Mouse (Mus musculus): ENCODE measurements at regions not wholly inside any gene's neighbourhood (a gene's known extent, or its start where the extent isn't known, plus 50 kb on each side); places are given as distances from the start of the nearest gene placed in this dataset.

DNA sequence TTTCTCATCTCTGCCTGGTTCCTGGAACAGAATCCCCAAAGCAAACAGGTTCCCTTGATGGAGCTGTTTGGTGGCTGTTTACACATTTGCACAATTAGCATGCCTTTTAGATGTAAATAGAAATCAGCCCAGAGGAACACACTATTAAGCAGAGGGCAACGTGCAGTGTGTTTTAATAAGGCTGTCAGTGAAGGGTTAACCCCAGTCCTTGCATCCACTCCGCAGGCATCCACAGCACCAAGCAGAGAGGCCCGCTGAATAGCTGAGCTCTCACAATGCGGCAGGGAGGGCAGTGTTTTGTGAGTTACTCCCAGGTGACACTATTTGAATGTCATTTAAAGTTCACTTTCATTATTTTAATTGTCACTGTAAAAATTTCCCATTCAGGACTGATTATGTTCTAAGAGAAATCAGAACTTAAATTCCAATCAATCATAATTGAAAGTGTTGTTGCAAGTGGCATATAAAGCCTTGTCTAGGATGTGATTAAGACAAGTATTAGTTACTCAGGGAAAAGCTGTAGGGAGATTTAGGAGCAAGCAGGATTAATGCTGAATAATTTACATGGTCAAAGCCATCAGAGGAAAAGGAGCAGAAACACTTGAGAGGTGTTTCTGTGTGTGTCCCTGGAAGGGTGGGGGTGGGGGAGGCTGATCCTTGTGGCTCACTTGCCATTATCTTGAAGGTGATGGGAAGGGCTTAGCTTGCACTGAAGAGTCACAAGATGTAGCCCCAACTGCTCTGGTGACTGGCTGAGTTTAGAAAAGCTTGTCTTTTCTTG is 528.1 kb downstream of the Gm9195 start:
- Histone ChIP-seq H3K27ac (no peak overlapping the region), H3K9me3 (replicated peaks; ENCODE audit: low read length) (no peaks in the 10 kb centered on the region), H3K4me2 (ENCODE audit: low read length) (no peak overlapping the region), H3K4me3 (replicated peaks; ENCODE audit: low read depth, low read length) (no peak overlapping the region), H3K27me3 (ENCODE audit: insufficient read depth, low read length) (no peaks in the 10 kb centered on the region), H3K36me3 (ENCODE audit: insufficient read depth, low read length) (no peaks in the 10 kb centered on the region), H3K4me1 (replicated peaks; ENCODE audit: insufficient read depth, low read length) (no peaks in the 10 kb centered on the region), H3K9ac (ENCODE audit: low read depth, low read length) (no peak overlapping the region)
- ATAC-seq (replicated peaks; ENCODE audit: low FRiP score, low read depth) (no peak), DNase-seq (ENCODE audit: low spot score) (no peak)
- WGBS: 10% methylated on average over 4 of the region's 4 CpGs
- TF ChIP-seq CTCF (IDR thresholded peaks at IDR 0.05; ENCODE audit: low read depth): no peak

DNA sequence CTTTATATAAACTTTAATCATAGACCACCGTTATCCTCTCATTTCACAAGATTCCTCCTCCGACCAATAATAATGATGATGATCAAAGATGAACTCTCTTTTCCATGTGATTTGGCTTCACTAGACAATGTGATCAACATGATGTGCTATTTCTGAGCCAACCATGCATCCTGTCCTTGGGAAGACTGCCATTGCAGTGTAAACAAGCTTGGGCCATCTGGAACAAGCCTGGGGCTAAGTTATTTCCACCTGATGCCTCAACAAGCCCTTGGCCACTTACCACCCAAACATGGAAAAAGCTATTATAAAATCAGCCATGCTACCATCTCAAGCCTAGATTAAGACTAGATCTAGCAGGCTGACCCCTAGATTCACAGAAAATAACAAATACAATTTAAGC is 542.9 kb downstream of the Gm9195 start:
- TF ChIP-seq CTCF (IDR thresholded peaks at IDR 0.05; ENCODE audit: low read depth): no peak
- WGBS: 89% methylated on average over 2 of the region's 2 CpGs

DNA sequence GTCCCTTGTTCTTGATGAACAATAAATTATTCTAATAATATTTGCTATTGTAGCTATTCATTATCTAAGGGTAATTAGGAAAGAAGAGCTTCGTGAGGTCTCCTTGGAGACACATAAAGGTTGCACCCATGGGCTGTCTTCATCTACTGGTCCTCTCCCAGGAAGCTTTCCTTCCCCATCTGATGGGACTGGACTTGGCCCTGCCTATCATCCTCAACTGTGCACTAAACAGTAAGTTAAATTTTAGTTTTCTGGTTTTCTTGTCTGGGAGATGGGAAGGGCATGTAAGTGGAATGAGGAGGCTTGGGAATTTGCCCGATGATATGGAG is 554.5 kb downstream of the Gm9195 start:
- TF ChIP-seq CTCF (IDR thresholded peaks at IDR 0.05; ENCODE audit: low read depth): no peak
- Histone ChIP-seq H3K4me3 (replicated peaks; ENCODE audit: low read depth, low read length) (no peak overlapping the region), H3K27ac (no peak overlapping the region), H3K4me2 (ENCODE audit: low read length) (no peak overlapping the region), H3K9me3 (replicated peaks; ENCODE audit: low read length) (no peaks in the 10 kb centered on the region), H3K9ac (ENCODE audit: low read depth, low read length) (no peak overlapping the region), H3K36me3 (ENCODE audit: insufficient read depth, low read length) (no peaks in the 10 kb centered on the region), H3K27me3 (ENCODE audit: insufficient read depth, low read length) (no peaks in the 10 kb centered on the region), H3K4me1 (replicated peaks; ENCODE audit: insufficient read depth, low read length) (no peaks in the 10 kb centered on the region)
- ATAC-seq (replicated peaks; ENCODE audit: low FRiP score, low read depth) (no peak), DNase-seq (ENCODE audit: low spot score) (no peak)
- 80% methylated on average over 2 of the region's 2 CpGs for WGBS

More for the DNA sequence above, 542.9 kb downstream of the Gm9195 start:
- no peak overlapping the region for H3K4me3 ChIP-seq (replicated peaks; ENCODE audit: low read depth, low read length)
- H3K27ac ChIP-seq: no peak overlapping the region
- no peak overlapping the region for H3K4me2 ChIP-seq (ENCODE audit: low read length)
- ATAC-seq (replicated peaks; ENCODE audit: low FRiP score, low read depth): no peak
- H3K9me3 ChIP-seq (replicated peaks; ENCODE audit: low read length): no peaks in the 10 kb centered on the region
- H3K27me3 ChIP-seq (ENCODE audit: insufficient read depth, low read length): no peaks in the 10 kb centered on the region
- no peak for DNase-seq (ENCODE audit: low spot score)
- H3K9ac ChIP-seq (ENCODE audit: low read depth, low read length): no peak overlapping the region
- H3K36me3 ChIP-seq (ENCODE audit: insufficient read depth, low read length): no peaks in the 10 kb centered on the region
- H3K4me1 ChIP-seq (replicated peaks; ENCODE audit: insufficient read depth, low read length): no peaks in the 10 kb centered on the region

DNA sequence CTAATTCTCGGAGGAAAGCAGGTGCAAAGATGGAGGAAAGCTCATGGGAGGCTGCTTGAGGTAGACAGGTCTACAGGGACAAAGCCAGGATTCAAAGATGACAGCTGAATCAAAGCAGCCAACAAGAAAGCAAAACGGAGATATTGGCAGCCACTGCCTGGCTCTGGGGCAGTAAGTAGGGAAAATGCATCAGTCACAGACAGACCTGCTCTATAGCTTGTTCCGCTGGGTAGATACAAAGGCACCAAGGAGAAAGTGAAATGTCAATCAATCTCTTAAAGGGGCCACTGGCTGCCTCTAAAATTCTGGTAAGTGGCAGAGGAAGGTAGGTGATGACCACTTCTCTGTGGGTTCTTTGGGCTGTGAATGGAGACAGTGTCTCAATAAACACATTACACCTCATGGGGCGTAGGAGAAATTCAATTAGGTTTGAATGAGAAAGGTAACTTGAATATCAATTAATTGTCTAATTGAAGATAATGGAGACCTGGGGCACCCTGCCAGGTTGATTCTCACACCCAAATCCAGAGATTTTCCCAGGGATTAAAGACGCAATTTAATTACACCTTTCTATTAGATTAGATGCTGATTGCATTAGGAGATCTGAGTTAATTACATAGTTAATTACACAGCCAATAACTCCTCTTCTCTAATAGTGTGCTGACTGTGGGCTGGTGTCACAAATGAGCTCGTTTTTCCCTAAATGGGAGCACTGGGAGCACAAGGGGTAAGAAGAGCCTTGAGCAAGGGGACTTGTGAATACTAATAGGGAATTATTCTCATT is 555.1 kb downstream of the Gm9195 start:
- WGBS: 66% methylated on average over 6 of the region's 6 CpGs

DNA sequence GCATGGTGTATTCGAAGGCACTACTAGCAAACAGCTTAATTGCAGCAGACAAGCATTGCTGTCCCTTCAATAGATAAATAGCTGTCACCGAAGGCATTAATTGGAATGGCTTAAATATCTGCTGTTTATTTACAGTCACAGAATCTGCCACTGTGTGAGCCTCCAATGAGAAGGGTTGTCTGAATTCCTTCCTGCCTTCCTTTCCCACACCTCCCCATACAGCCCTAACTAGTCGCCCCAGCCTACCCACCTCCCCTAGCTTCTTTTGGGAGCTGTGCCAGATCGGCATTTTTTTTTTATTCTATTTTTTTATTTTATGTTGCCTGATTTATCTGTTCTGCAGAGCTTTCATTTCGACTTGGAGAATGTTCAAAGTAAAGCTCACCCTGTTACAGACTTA is 575.7 kb downstream of the Gm9195 start:
- Histone ChIP-seq H3K36me3 (ENCODE audit: insufficient read depth, low read length) (no peaks in the 10 kb centered on the region), H3K4me1 (replicated peaks; ENCODE audit: insufficient read depth, low read length) (no peaks in the 10 kb centered on the region), H3K9me3 (replicated peaks; ENCODE audit: low read length) (no peaks in the 10 kb centered on the region), H3K27ac (no peak overlapping the region), H3K9ac (ENCODE audit: low read depth, low read length) (no peak overlapping the region), H3K4me2 (ENCODE audit: low read length) (no peak overlapping the region), H3K27me3 (ENCODE audit: insufficient read depth, low read length) (no peaks in the 10 kb centered on the region), H3K4me3 (replicated peaks; ENCODE audit: low read depth, low read length) (no peak overlapping the region)
- DNase-seq (ENCODE audit: low spot score) (peak; percentile 37), ATAC-seq (replicated peaks; ENCODE audit: low FRiP score, low read depth) (no peak)
- TF ChIP-seq CTCF (IDR thresholded peaks at IDR 0.05; ENCODE audit: low read depth): no peak
- 43% methylated on average over 5 of the region's 5 CpGs for WGBS

More for the DNA sequence above, 555.1 kb downstream of the Gm9195 start:
- H3K36me3 ChIP-seq (ENCODE audit: insufficient read depth, low read length): no peaks in the 10 kb centered on the region
- no peaks in the 10 kb centered on the region for H3K9me3 ChIP-seq (replicated peaks; ENCODE audit: low read length)
- H3K4me2 ChIP-seq (ENCODE audit: low read length): no peak overlapping the region
- ATAC-seq (replicated peaks; ENCODE audit: low FRiP score, low read depth) (no peak), DNase-seq (ENCODE audit: low spot score) (no peak)
- TF ChIP-seq CTCF (IDR thresholded peaks at IDR 0.05; ENCODE audit: low read depth): no peak
- no peak overlapping the region for H3K27ac ChIP-seq
- H3K27me3 ChIP-seq (ENCODE audit: insufficient read depth, low read length): no peaks in the 10 kb centered on the region
- H3K4me3 ChIP-seq (replicated peaks; ENCODE audit: low read depth, low read length): no peak overlapping the region
- H3K4me1 ChIP-seq (replicated peaks; ENCODE audit: insufficient read depth, low read length): no peaks in the 10 kb centered on the region
- H3K9ac ChIP-seq (ENCODE audit: low read depth, low read length): no peak overlapping the region

DNA sequence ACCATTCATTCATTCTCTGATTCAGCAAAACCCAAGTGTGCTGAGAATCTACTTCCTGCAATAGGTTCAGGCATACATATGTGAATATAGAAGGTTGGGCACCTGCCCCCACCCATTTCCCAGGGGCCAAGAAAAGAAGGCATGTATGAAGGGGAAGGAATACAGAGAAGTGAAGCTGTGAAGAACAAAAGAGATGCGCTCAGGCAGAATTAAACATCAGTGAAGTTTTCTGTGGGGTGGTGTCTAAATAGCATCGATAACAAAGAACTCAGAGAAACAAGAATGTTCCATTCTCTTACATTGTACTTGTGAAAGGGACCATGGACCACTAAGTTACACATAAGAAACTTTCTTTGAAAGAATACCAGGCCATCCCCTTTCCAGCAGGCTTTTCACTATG is 580.7 kb downstream of the Gm9195 start:
- Histone ChIP-seq H3K27ac (no peak overlapping the region), H3K4me3 (replicated peaks; ENCODE audit: low read depth, low read length) (no peak overlapping the region), H3K4me1 (replicated peaks; ENCODE audit: insufficient read depth, low read length) (no peaks in the 10 kb centered on the region), H3K9me3 (replicated peaks; ENCODE audit: low read length) (no peaks in the 10 kb centered on the region), H3K36me3 (ENCODE audit: insufficient read depth, low read length) (no peaks in the 10 kb centered on the region), H3K9ac (ENCODE audit: low read depth, low read length) (no peak overlapping the region), H3K27me3 (ENCODE audit: insufficient read depth, low read length) (no peaks in the 10 kb centered on the region), H3K4me2 (ENCODE audit: low read length) (no peak overlapping the region)
- ATAC-seq (replicated peaks; ENCODE audit: low FRiP score, low read depth): no peak
- TF ChIP-seq CTCF (IDR thresholded peaks at IDR 0.05; ENCODE audit: low read depth): no peak
- DNase-seq (ENCODE audit: low spot score): no peak
- 89% methylated on average over 2 of the region's 2 CpGs for WGBS

All from kidney, postnatal 0 days (tissue).